Mouse (Mus musculus) forebrain, embryonic 13.5 days (tissue): ENCODE measurements at regions not wholly inside any gene's neighbourhood (a gene's known extent, or its start where the extent isn't known, plus 50 kb on each side); places are given as distances from the start of the nearest gene placed in this dataset.

Source experiments
- ATAC-seq: fragments of 200-750 bp; cut with Nextera tagmentation; 2 replicates; pipeline ENCODE4 v1.8.0; 2017
- H3K27ac ChIP-seq: fragments of 300-500 bp; sonication (generic); 2 replicates; pipeline ENCODE4 v1.5.1; 2015; ENCODE audit warnings: inconsistent platforms, mild to moderate bottlenecking, moderate library complexity
- H3K27me3 ChIP-seq: fragments of 300-500 bp; sonication (generic); 2 replicates; pipeline ENCODE4 v1.6.1; 2015; ENCODE audit warnings: mild to moderate bottlenecking, inconsistent platforms
- H3K36me3 ChIP-seq: fragments of 300-500 bp; sonication (generic); 2 replicates; pipeline ENCODE4 v1.6.1; 2015; ENCODE audit warnings: mild to moderate bottlenecking, inconsistent platforms; ENCODE audit not compliant: poor library complexity, severe bottlenecking
- H3K4me1 ChIP-seq: fragments of 300-500 bp; sonication (generic); 2 replicates; pipeline ENCODE4 v1.6.1; 2015; ENCODE audit warnings: inconsistent platforms
- H3K4me2 ChIP-seq: fragments of 300-500 bp; sonication (generic); 2 replicates; pipeline ENCODE4 v1.6.1; 2015; ENCODE audit warnings: inconsistent platforms, mild to moderate bottlenecking, moderate library complexity
- H3K4me3 ChIP-seq: fragments of 300-500 bp; sonication (generic); 2 replicates; pipeline ENCODE4 v1.5.1; 2015; ENCODE audit warnings: mild to moderate bottlenecking, inconsistent platforms
- H3K9ac ChIP-seq: fragments of 300-500 bp; sonication (generic); 2 replicates; pipeline ENCODE4 v1.6.1; 2015; ENCODE audit warnings: mild to moderate bottlenecking, inconsistent platforms
- H3K9me3 ChIP-seq: fragments of 300-500 bp; sonication (generic); replicated peaks from 2 replicates; pipeline ENCODE4 v1.6.1; 2016; ENCODE audit warnings: inconsistent platforms
- WGBS: fragments of 180-500 bp; shearing (Covaris S2); methylation state at CpG from one replicate; pipeline ENCODE4 v1.1.7; 2015; 5-methylcytosine and 5-hydroxymethylcytosine counted together

DNA sequence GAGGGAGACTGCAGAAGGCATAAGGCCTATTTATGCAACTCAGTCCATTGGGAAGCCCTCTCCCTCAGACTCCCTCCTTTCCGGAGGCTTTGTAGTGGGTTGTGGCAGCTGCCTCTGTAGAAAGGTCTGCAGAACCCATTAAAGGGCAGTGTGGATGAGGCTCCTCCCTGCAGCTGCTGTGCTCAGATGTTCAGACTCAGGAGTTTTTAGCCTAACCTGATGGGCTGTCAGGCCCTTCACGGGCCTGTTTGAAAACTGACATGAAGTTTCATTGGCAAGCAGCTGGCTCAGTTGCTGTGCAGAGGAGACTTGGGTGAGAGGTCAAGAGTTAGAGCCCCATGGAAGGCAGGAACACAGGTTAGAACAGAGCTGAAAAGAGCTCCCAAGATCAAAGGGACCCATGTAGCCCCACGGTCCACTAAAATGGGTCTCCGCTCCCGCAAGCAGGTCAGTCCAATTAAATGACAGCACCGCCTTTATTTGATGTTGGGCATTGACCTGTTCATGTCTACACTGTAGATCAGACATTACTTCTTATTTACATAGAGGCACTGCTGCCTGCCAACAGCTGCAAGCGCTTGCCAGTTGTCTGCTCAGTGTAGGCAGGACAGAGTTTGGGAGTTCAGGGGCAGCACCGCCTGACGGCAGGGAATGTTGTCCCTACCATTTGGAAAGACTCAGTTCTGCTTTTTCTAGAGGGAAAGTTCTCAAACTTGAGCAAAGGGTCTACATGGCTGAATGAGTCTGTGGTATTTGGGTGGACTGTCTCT, 53.8 kb upstream of the Usp46 start:
- H3K9ac ChIP-seq, result no peak overlapping the region
- H3K9me3 ChIP-seq, result no peaks in the 10 kb centered on the region
- no peak overlapping the region for H3K4me2 ChIP-seq
- no peak overlapping the region for H3K4me3 ChIP-seq
- H3K27me3 ChIP-seq, result no peaks in the 10 kb centered on the region
- WGBS, result 84% methylated on average over 9 of the region's 9 CpGs
- ATAC-seq, result no peak
- no peak overlapping the region for H3K27ac ChIP-seq
- H3K36me3 ChIP-seq, result no peaks in the 10 kb centered on the region
- H3K4me1 ChIP-seq, result no peaks in the 10 kb centered on the region

- 68% methylated on average over 32 of the region's 32 CpGs for WGBS
- H3K27ac ChIP-seq, result no peak overlapping the region
Observed at GRCm38 (mm10) chr5:74126015-74126896, 58.0 kb upstream of the Usp46 start.

GRCm38 (mm10) chr5:74127518-74127917, 59.3 kb upstream of the Usp46 start:
- H3K9me3 ChIP-seq, result no peaks in the 10 kb centered on the region
- no peaks in the 10 kb centered on the region for H3K4me1 ChIP-seq
- H3K4me2 ChIP-seq, result no peak overlapping the region
- WGBS, result 97% methylated on average over 6 of the region's 6 CpGs
- no peak for ATAC-seq
- no peaks in the 10 kb centered on the region for H3K36me3 ChIP-seq
- H3K9ac ChIP-seq, result no peak overlapping the region
- H3K4me3 ChIP-seq, result no peak overlapping the region
- H3K27me3 ChIP-seq, result no peaks in the 10 kb centered on the region
- no peak overlapping the region for H3K27ac ChIP-seq

More at GRCm38 (mm10) chr5:74126015-74126896, 58.0 kb upstream of the Usp46 start:
- ATAC-seq, result peak; percentile 98
- Histone ChIP-seq H3K4me1 (no peaks in the 10 kb centered on the region), H3K9ac (no peak overlapping the region), H3K4me2 (peak overlapping the region; percentile 41), H3K9me3 (no peaks in the 10 kb centered on the region), H3K27me3 (no peaks in the 10 kb centered on the region), H3K4me3 (peak overlapping the region; percentile 31), H3K36me3 (no peaks in the 10 kb centered on the region)

GRCm38 (mm10) chr5:74129636-74130035, 61.4 kb upstream of the Usp46 start:
- no peaks in the 10 kb centered on the region for H3K27me3 ChIP-seq
- ATAC-seq, result no peak
- no peak overlapping the region for H3K9ac ChIP-seq
- H3K4me3 ChIP-seq, result no peak overlapping the region
- no peaks in the 10 kb centered on the region for H3K36me3 ChIP-seq
- H3K4me1 ChIP-seq, result no peaks in the 10 kb centered on the region
- H3K4me2 ChIP-seq, result no peak overlapping the region
- H3K9me3 ChIP-seq, result no peaks in the 10 kb centered on the region
- H3K27ac ChIP-seq, result no peak overlapping the region

GRCm38 (mm10) chr5:74132671-74133070, 62.4 kb upstream of the Rasl11b start:
- WGBS, result 73% methylated on average over 8 of the region's 8 CpGs
- Histone ChIP-seq H3K4me3 (no peak overlapping the region), H3K27me3 (no peaks in the 10 kb centered on the region), H3K36me3 (no peaks in the 10 kb centered on the region), H3K27ac (no peak overlapping the region), H3K9me3 (no peaks in the 10 kb centered on the region), H3K9ac (no peak overlapping the region), H3K4me1 (no peaks in the 10 kb centered on the region), H3K4me2 (no peak overlapping the region)
- ATAC-seq, result no peak

DNA sequence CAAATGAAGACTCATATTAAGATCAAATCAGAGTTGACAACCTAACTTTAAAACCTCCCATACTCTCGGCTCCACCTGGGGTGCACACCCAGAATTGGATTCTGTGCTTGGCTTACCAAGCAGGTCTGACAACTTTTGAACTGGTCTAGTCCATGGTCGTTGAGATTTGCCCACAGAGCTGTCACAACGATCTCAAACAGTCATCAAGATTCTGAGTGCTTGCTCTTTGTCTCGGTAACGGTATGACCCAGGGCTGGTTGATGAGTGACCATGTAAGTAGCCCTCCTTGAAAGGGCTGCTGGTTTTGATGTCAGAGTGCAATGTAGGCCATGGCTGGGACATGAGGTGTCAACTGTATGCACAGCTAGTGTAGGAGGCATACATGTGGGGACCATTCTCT, 58.7 kb upstream of the Rasl11b start:
- 74% methylated on average over 5 of the region's 5 CpGs for WGBS
- ATAC-seq, result no peak
- Histone ChIP-seq H3K36me3 (no peaks in the 10 kb centered on the region), H3K4me1 (no peaks in the 10 kb centered on the region), H3K27ac (no peak overlapping the region), H3K9me3 (no peaks in the 10 kb centered on the region), H3K27me3 (no peaks in the 10 kb centered on the region), H3K4me2 (no peak overlapping the region), H3K4me3 (no peak overlapping the region), H3K9ac (no peak overlapping the region)

- Histone ChIP-seq H3K9me3 (no peaks in the 10 kb centered on the region), H3K36me3 (no peaks in the 10 kb centered on the region), H3K4me1 (no peaks in the 10 kb centered on the region), H3K4me3 (no peak overlapping the region), H3K4me2 (no peak overlapping the region), H3K27me3 (no peaks in the 10 kb centered on the region), H3K27ac (no peak overlapping the region), H3K9ac (no peak overlapping the region)
- WGBS, result 66% methylated on average over 5 of the region's 5 CpGs
- ATAC-seq, result no peak
Observed at GRCm38 (mm10) chr5:74136868-74137439, 58.1 kb upstream of the Rasl11b start.

DNA sequence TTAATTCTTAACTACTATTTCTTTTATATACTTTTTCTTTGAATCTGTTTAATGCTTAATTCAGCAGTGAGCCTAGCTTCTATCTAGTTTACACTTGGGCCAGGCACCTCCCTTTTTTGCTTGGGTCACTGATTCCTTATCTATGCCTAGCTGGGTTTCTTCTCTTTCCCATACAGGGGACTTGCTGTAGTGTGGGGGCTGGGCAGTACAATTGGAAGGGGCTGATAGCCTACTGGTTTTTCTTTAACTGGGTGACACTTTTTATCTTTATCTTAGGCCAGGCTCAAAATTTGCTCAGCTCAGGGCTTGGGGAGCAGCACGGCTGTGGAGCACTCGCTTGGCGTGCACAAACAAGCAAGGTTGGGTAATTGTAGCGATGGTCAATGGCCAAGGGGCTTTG, 51.1 kb upstream of the Rasl11b start:
- no peaks in the 10 kb centered on the region for H3K36me3 ChIP-seq
- no peak overlapping the region for H3K9ac ChIP-seq
- H3K4me1 ChIP-seq, result no peaks in the 10 kb centered on the region
- H3K4me2 ChIP-seq, result no peak overlapping the region
- H3K4me3 ChIP-seq, result no peak overlapping the region
- no peak for ATAC-seq
- H3K9me3 ChIP-seq, result no peaks in the 10 kb centered on the region
- no peak overlapping the region for H3K27ac ChIP-seq
- 91% methylated on average over 4 of the region's 4 CpGs for WGBS
- H3K27me3 ChIP-seq, result no peaks in the 10 kb centered on the region

- 91% methylated on average over 5 of the region's 5 CpGs for WGBS
- Histone ChIP-seq H3K9me3 (no peaks in the 10 kb centered on the region), H3K36me3 (no peaks in the 10 kb centered on the region), H3K4me1 (no peaks in the 10 kb centered on the region), H3K4me2 (no peak overlapping the region), H3K9ac (no peak overlapping the region), H3K27me3 (no peaks in the 10 kb centered on the region), H3K27ac (no peak overlapping the region), H3K4me3 (no peak overlapping the region)
- ATAC-seq, result no peak
Observed at GRCm38 (mm10) chr5:74144765-74145164, 50.3 kb upstream of the Rasl11b start.
